8 mouse cellular contexts compared by ENCODE assay signal in the genomic region with DNA sequence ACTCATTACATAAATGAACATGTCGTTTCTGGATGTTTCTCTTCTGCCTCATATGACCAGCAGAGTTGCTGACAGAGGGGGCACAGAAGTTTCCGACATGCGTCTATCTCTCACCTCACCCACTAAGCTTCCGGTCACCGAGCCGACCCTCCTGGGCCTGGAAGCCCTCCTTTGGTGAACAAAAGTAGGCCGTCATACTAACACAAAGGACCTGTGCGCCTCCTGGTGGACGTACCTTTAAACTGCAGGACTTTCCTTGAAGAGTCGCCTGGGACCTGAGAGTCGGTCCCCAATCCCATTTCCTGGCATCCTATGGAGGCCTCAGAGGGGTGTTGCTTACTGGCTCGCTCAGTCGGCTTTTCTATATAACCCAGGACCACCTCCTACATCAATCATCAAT. TPM values are rescaled to one million over a fixed set of nuclear protein-coding genes. Genes with fewer than 3 reads are reported as not detected.
DNase-seq lines count a peak whose midpoint lies in the region; ATAC-seq lines count a peak whose summit lies in the region.
"Had no signal": no experiment of that assay in that cellular context is flagged by ENCODE, and none has a peak within 500 bp of the region (broad histone marks: within the 10 kb centered on the region; RNA-seq: fewer than 3 reads in every experiment).

No protein-coding gene starts in this region.

- H3K36me3 ChIP-seq in forebrain, embryonic 11.5 days (ENCODE audit: control insufficient read depth, insufficient read depth, low read length) = no peaks in the 10 kb centered on the region
- H3K36me3 ChIP-seq: neural tube, embryonic 13.5 days had no signal

- H3K27ac ChIP-seq in forebrain, embryonic 11.5 days (ENCODE audit: low read depth, low read length) = no peak overlapping the region
- H3K27ac ChIP-seq: neural tube, embryonic 13.5 days had no signal

- H3K27me3 ChIP-seq in forebrain, embryonic 11.5 days (ENCODE audit: control insufficient read depth, insufficient read depth, low read length) = no peaks in the 10 kb centered on the region
- H3K27me3 ChIP-seq: neural tube, embryonic 13.5 days had no signal

- no peaks in the 10 kb centered on the region for H3K9me3 ChIP-seq in forebrain, embryonic 11.5 days (ENCODE audit: control insufficient read depth, low read length)
- H3K9me3 ChIP-seq: neural tube, embryonic 13.5 days had no signal

- H3K4me2 ChIP-seq in forebrain, embryonic 11.5 days (ENCODE audit: low read depth, low read length, severe bottlenecking) = no peak overlapping the region
- H3K4me2 ChIP-seq: neural tube, embryonic 13.5 days had no signal

- intact Hi-C loops in heart, postnatal 10 days (cut with DNase I) = loop anchor here (1.0 to 2.0 kb wide), 5 partner anchors 22 to 236 kb away; partner anchors contain the start of genes Brpf3, Mapk14 and Slc26a8

- peak; percentile 76 for DNase-seq in MN1 (ENCODE audit: low spot score)
- peak; percentile 40 for DNase-seq in brain, embryonic 18.5 days (ENCODE audit: low read depth, low spot score)
- DNase-seq in forebrain, embryonic 11.5 days (ENCODE audit: low spot score) = peak; percentile 92
- DNase-seq in heart, postnatal 10 days = peak; percentile 84 to 90
- DNase-seq in left cerebral cortex, adult 11 months (ENCODE audit: low spot score) = peak; percentile 72
- peak; percentile 79 to 86 for DNase-seq in spleen, postnatal 10 days (ENCODE audit: low spot score in 2 of 2)

- H3K9ac ChIP-seq in forebrain, embryonic 11.5 days (ENCODE audit: low read length) = no peak overlapping the region
- H3K9ac ChIP-seq: neural tube, embryonic 13.5 days had no signal

- WGBS in forebrain, embryonic 11.5 days = 17% methylated on average over 13 of the region's 13 CpGs

- H3K4me1 ChIP-seq in forebrain, embryonic 11.5 days (replicated peaks; ENCODE audit: control insufficient read depth, insufficient read depth, low read length) = 0 out of 2 replicates have a peak, but pooled peaks cover 5% of the 10 kb centered on the region

- no peak overlapping the region for H3K4me3 ChIP-seq in forebrain, embryonic 11.5 days (ENCODE audit: low read depth, low read length)
- H3K4me3 ChIP-seq: neural tube, embryonic 13.5 days had no signal

- ATAC-seq in forebrain, embryonic 11.5 days (replicated peaks; ENCODE audit: low FRiP score) = 0 out of 2 replicates have a peak, but pooled peaks have one; percentile 30
- peak; percentile 53 for ATAC-seq in megakaryocyte progenitor cell, adult 5-6 weeks (replicated peaks; ENCODE audit: poor library complexity)

RNA-seq across cellular contexts. Expression of gene 4930539E08Rik, which starts 11.3 kb away (rescaled TPM):
- 0.16 and 0.19 TPM in 2 replicates for polyA plus RNA-seq in forebrain, embryonic 11.5 days (2014; fragmentation: Nextera tagmentation; extraction: Ambion mirVana)
- total RNA-seq in heart, postnatal 10 days (2021) = under 1 TPM in 1 of 2 experiments, not detected in 1; 0.05 TPM
- total RNA-seq in megakaryocyte progenitor cell, adult 5-6 weeks (2015) = 0.66 and 1.4 TPM in 2 replicates
- 0.96 and 1.1 TPM in 2 replicates for total RNA-seq in megakaryocyte progenitor cell, adult 5-6 weeks (2017)

RNA-seq across cellular contexts. Expression of gene Pxt1, which starts 17.3 kb away (rescaled TPM):
- 0.28 TPM in 1 of 2 replicates, not detected in the other for polyA plus RNA-seq in forebrain, embryonic 11.5 days (2014; fragmentation: Nextera tagmentation; extraction: Ambion mirVana)
- not detected for total RNA-seq in heart, postnatal 10 days (2021)
- total RNA-seq in megakaryocyte progenitor cell, adult 5-6 weeks (2015) = 0.66 and 0.77 TPM in 2 replicates
- total RNA-seq in megakaryocyte progenitor cell, adult 5-6 weeks (2017) = 0.27 TPM in 1 of 2 replicates, not detected in the other
- polyA plus RNA-seq: neural tube, embryonic 13.5 days had no signal

RNA-seq across cellular contexts. Expression of gene Kctd20, which starts 25.4 kb away (rescaled TPM):
- polyA plus RNA-seq in forebrain, embryonic 11.5 days (2014; fragmentation: Nextera tagmentation; extraction: Ambion mirVana) = 112 and 116 TPM in 2 replicates
- total RNA-seq in heart, postnatal 10 days (2021) = 10 to 100 TPM; 63.8 to 76.9 TPM
- 74.0 and 89.7 TPM in 2 replicates for total RNA-seq in megakaryocyte progenitor cell, adult 5-6 weeks (2015)
- 130 and 137 TPM in 2 replicates for total RNA-seq in megakaryocyte progenitor cell, adult 5-6 weeks (2017)

Comparison
In these comparisons a context has a peak if more than half of its experiments do, and no peak if none do; other contexts are left out.
1. DNase-seq: peak in every context shown above with its lines; median percentile 92 in forebrain, embryonic 11.5 days; 87 in heart, postnatal 10 days; 82 in spleen, postnatal 10 days; 76 in MN1; 72 in left cerebral cortex, adult 11 months; 40 in brain, embryonic 18.5 days.